Mouse (Mus musculus) testis, adult 2 months (tissue): ENCODE results near the gene Ppy. TPM values are rescaled to one million over a fixed set of nuclear protein-coding genes. Genes with fewer than 3 reads are reported as not detected.

Source experiments
- H3K27ac ChIP-seq: fragments of 200-500 bp; 2 replicates; pipeline ENCODE4 v1.5.1; 2012; ENCODE audit warnings: low read depth, low read length; ENCODE audit not compliant: control insufficient read depth, insufficient read depth
- H3K27me3 ChIP-seq: fragments of 200-500 bp; 2 replicates; pipeline ENCODE4 v1.6.1; 2012; ENCODE audit warnings: mild to moderate bottlenecking, low read length, moderate library complexity; ENCODE audit not compliant: control insufficient read depth, insufficient read depth
- H3K36me3 ChIP-seq: fragments of 200-500 bp; 2 replicates; pipeline ENCODE4 v1.6.1; 2012; ENCODE audit warnings: mild to moderate bottlenecking, low read length; ENCODE audit not compliant: control insufficient read depth, insufficient read depth
- H3K4me1 ChIP-seq: fragments of 200-500 bp; 2 replicates; pipeline ENCODE4 v1.6.1; 2012; ENCODE audit warnings: low read length; ENCODE audit not compliant: control insufficient read depth, insufficient read depth
- H3K4me3 ChIP-seq: fragments of 200-500 bp; 2 replicates; pipeline ENCODE4 v1.5.1; 2012; ENCODE audit warnings: low read depth, mild to moderate bottlenecking, low read length, moderate library complexity, mixed read lengths; ENCODE audit not compliant: control insufficient read depth
- CTCF ChIP-seq: fragments of 200-500 bp; IDR thresholded peaks from 2 replicates; pipeline ENCODE4 v1.5.1; 2012; ENCODE audit warnings: low read depth, mild to moderate bottlenecking, inconsistent platforms, low read length, moderate library complexity; ENCODE audit not compliant: control insufficient read depth, insufficient read depth, insufficient replicate concordance
- POLR2A ChIP-seq: fragments of 200-500 bp; IDR thresholded peaks from 2 replicates; pipeline ENCODE4 v1.6.1; 2012; ENCODE audit warnings: low read depth, mild to moderate bottlenecking, inconsistent platforms, low read length, moderate library complexity; ENCODE audit not compliant: control insufficient read depth
- polyA plus RNA-seq: library from polyadenylated mRNA; depleted of rRNA; stranded (reverse); fragments of >200 nt; gene quantifications from 2 replicates; pipeline ENCODE4 v1.2.3, GENCODE M21; 2012; rRNA removed

Gene Ppy
- polyA plus RNA-seq, 1 experiment: not detected

DNA sequence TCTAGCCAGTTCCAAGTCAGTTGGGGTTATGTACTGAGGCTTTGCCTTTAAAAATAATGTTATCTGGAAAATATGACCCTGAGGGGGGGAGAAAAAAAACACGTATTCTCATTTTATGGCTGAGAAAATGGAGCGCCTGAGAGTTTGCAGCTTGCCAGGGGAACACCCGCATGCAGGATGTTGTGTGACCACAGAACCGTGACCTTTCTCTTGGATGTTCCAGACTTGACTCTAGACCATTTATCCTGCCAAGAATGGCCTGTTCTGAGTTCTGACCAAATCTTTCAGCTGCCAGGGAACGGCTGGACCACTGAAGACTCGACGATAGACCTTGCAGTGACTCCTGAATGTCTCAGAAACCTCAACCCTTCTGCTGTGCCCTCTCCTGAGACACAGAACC lies 47.9 kb downstream of the Ppy start:
- Histone ChIP-seq H3K4me3 (no peak overlapping the region), H3K27ac (no peak overlapping the region), H3K4me1 (peaks cover 2% of the 10 kb centered on the region), H3K27me3 (no peaks in the 10 kb centered on the region), H3K36me3 (no peaks in the 10 kb centered on the region)
- TF ChIP-seq CTCF (no peak), POLR2A (no peak)

DNA sequence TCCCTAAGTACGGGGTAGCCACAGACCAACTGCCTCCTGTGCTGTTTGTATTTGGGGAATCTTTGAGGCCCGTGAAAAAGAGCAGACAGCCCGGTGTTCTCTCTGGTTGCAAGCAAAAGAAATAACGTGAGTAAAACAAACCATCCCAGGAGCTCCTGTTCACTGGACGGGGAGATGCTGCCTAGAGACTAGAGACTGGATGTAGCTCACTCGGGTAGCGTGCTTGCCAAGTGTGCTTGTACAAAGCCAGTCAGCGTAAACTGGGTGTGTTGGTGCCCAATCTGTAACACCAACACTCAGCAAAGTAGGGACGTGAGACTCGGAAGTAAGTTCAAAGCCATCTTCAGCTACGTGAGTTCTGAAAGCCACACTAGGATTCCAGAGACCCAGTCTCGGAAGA lies 48.4 kb downstream of the Ppy start:
- no peak for TF ChIP-seq CTCF
- no peak for TF ChIP-seq POLR2A
- H3K4me1 ChIP-seq: peaks cover 2% of the 10 kb centered on the region
- no peak overlapping the region for H3K4me3 ChIP-seq
- H3K36me3 ChIP-seq: no peaks in the 10 kb centered on the region
- H3K27ac ChIP-seq: peak overlapping the region; percentile 44
- no peaks in the 10 kb centered on the region for H3K27me3 ChIP-seq

DNA sequence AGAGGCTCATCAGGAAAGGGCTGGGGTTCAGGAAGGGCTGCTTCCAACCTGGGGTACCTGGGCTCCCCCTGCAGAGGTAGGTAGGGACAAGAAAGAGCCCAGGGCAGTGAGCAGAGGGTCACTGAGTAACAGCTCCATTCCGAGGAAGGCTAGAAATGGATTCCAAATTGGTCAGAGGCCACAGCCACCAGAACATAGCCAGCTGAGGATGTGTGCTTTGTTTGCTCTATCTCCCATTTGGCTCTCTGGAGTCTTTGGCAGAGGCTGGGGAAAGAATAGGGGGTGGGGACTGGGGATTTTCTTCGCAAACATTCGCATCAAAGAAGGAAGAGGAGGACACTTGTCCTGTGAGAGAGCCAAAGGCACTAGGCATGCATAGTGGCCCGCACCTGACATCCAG lies 49.2 kb downstream of the Ppy start:
- H3K4me1 ChIP-seq: peaks cover 2% of the 10 kb centered on the region
- no peaks in the 10 kb centered on the region for H3K27me3 ChIP-seq
- TF ChIP-seq POLR2A (no peak), CTCF (no peak)
- no peaks in the 10 kb centered on the region for H3K36me3 ChIP-seq
- no peak overlapping the region for H3K4me3 ChIP-seq
- H3K27ac ChIP-seq: peak overlapping the region; percentile 62; the same call in 1 of the 2 replicates

DNA sequence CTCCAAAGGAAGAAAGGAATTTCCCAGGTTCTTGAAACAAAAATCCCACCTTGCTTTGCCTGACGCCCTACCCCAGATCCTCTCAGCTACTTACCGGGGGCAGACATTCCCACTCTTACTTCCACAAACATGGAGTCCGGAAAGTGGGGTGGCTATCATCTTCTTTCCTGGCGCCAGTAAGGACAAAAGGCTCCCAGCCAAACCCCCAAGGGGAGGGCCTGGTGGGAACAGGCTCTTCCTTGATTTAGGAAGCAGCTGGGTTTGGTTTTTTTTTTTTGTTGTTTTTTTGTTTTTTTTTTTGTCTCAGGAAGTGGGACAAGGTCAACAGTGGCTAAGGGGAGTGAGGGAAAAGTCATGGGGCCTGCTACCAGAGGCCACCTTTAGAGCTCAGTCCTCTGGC lies 49.6 kb downstream of the Ppy start:
- Histone ChIP-seq H3K27me3 (no peaks in the 10 kb centered on the region), H3K4me1 (peaks cover 2% of the 10 kb centered on the region), H3K27ac (peak overlapping the region; percentile 62; the same call in 1 of the 2 replicates), H3K4me3 (no peak overlapping the region), H3K36me3 (no peaks in the 10 kb centered on the region)
- no peak for TF ChIP-seq CTCF
- TF ChIP-seq POLR2A: no peak

Other genes with a start within 250 kb of the Ppy start
- gene Meox1, start 206.9 kb downstream of the Ppy start, polyA plus RNA-seq: 0.18 and 1.7 TPM in 2 replicates
- 2.4 and 6.4 TPM in 2 replicates for gene Sost, start 134.3 kb downstream of the Ppy start, polyA plus RNA-seq
- 72.2 and 94.1 TPM in 2 replicates for gene Cfap97d1, start 117.0 kb downstream of the Ppy start, polyA plus RNA-seq
- 249 and 266 TPM in 2 replicates for gene Dusp3, start 114.3 kb downstream of the Ppy start, polyA plus RNA-seq
- gene Mpp3, start 72.9 kb downstream of the Ppy start, polyA plus RNA-seq: 11.0 and 14.7 TPM in 2 replicates
- 2.5 and 2.7 TPM in 2 replicates for gene Cd300lg, start 59.8 kb downstream of the Ppy start, polyA plus RNA-seq
- 1.2 and 1.5 TPM in 2 replicates for gene Mpp2, start 12.8 kb downstream of the Ppy start, polyA plus RNA-seq
- 8.2 and 9.4 TPM in 2 replicates for gene Pyy, start 6.5 kb upstream of the Ppy start, polyA plus RNA-seq
- 6.2 and 8.0 TPM in 2 replicates for gene Nags, start 44.2 kb upstream of the Ppy start, polyA plus RNA-seq
- gene Tmem101, start 55.1 kb upstream of the Ppy start, polyA plus RNA-seq: 13.3 and 15.1 TPM in 2 replicates
- 41.5 and 41.8 TPM in 2 replicates for gene Lsm12, start 84.0 kb upstream of the Ppy start, polyA plus RNA-seq
- gene G6pc3, start 88.3 kb upstream of the Ppy start, polyA plus RNA-seq: 416 and 434 TPM in 2 replicates
- gene Hdac5, start 128.8 kb upstream of the Ppy start, polyA plus RNA-seq: 68.9 and 84.1 TPM in 2 replicates
- 31.8 and 48.5 TPM in 2 replicates for gene BC030867, start 147.6 kb upstream of the Ppy start, polyA plus RNA-seq
- gene Asb16, start 167.4 kb upstream of the Ppy start, polyA plus RNA-seq: 0.10 and 0.11 TPM in 2 replicates
- 32.6 and 35.2 TPM in 2 replicates for gene Tmub2, start 183.6 kb upstream of the Ppy start, polyA plus RNA-seq
- gene Atxn7l3, start 195.3 kb upstream of the Ppy start, polyA plus RNA-seq: 16.8 and 17.8 TPM in 2 replicates
- 8.6 and 8.9 TPM in 2 replicates for gene Ubtf, start 218.4 kb upstream of the Ppy start, polyA plus RNA-seq